Mouse (Mus musculus) lung, embryonic 15.5 days (tissue): Measurements from ENCODE around the gene Tnrc6c. TPM values are rescaled to one million over a fixed set of nuclear protein-coding genes. Genes with fewer than 3 reads are reported as not detected.

Experiments used
- ATAC-seq: fragments of 200-750 bp; cut with Nextera tagmentation; 2 replicates; pipeline ENCODE4 v1.8.0; 2017; ENCODE audit warnings: moderate number of reproducible peaks, borderline replicate concordance; ENCODE audit not compliant: low FRiP score, low TSS enrichment; ENCODE audit errors: extremely low read depth
- H3K27ac ChIP-seq: fragments of 300-500 bp; sonication (generic); 2 replicates; pipeline ENCODE4 v1.5.1; 2015; ENCODE audit warnings: moderate library complexity, mild to moderate bottlenecking, inconsistent platforms
- H3K27me3 ChIP-seq: fragments of 300-500 bp; sonication (generic); 2 replicates; pipeline ENCODE4 v1.6.1; 2015; ENCODE audit warnings: inconsistent platforms
- H3K36me3 ChIP-seq: fragments of 300-500 bp; sonication (generic); 2 replicates; pipeline ENCODE4 v1.6.1; 2015; ENCODE audit warnings: inconsistent platforms
- H3K4me1 ChIP-seq: fragments of 300-500 bp; sonication (generic); 2 replicates; pipeline ENCODE4 v1.6.1; 2015; ENCODE audit warnings: inconsistent platforms
- H3K4me2 ChIP-seq: fragments of 300-500 bp; sonication (generic); 2 replicates; pipeline ENCODE4 v1.6.1; 2015; ENCODE audit warnings: inconsistent platforms, mild to moderate bottlenecking, moderate library complexity
- H3K4me3 ChIP-seq: fragments of 300-500 bp; sonication (generic); 2 replicates; pipeline ENCODE4 v1.5.1; 2015; ENCODE audit warnings: mild to moderate bottlenecking, inconsistent platforms
- H3K9ac ChIP-seq: fragments of 300-500 bp; sonication (generic); 2 replicates; pipeline ENCODE4 v1.6.1; 2015; ENCODE audit warnings: inconsistent platforms
- H3K9me3 ChIP-seq: fragments of 300-500 bp; sonication (generic); 2 replicates; pipeline ENCODE4 v1.6.1; 2016; ENCODE audit warnings: inconsistent platforms
- WGBS: fragments of 180-500 bp; shearing (Covaris S2); methylation state at CpG from one replicate; pipeline ENCODE4 v1.1.7; 2015; 5-methylcytosine and 5-hydroxymethylcytosine counted together
- polyA plus RNA-seq: library from polyadenylated mRNA; unstranded; fragments of >200 nt; fragmentation: Nextera tagmentation; extraction: Ambion mirVana; gene quantifications from 2 replicates; pipeline ENCODE4 v1.2.1, GENCODE M21; 2015

The Tnrc6c gene
- polyA plus RNA-seq, 1 experiment from 2014 or later = 10.7 TPM

- no peaks in the 10 kb centered on the region for H3K27me3 ChIP-seq
- no peaks in the 10 kb centered on the region for H3K36me3 ChIP-seq
- 36% methylated on average over 2 of the region's 2 CpGs for WGBS
- H3K4me1 ChIP-seq = 0 out of 2 replicates have a peak, but pooled peaks cover 6% of the 10 kb centered on the region
- no peak overlapping the region for H3K9ac ChIP-seq
- ATAC-seq = no peak
- H3K27ac ChIP-seq = no peak overlapping the region
- no peak overlapping the region for H3K4me3 ChIP-seq
- H3K9me3 ChIP-seq = no peaks in the 10 kb centered on the region; the same call in 1 of the 2 replicates
- H3K4me2 ChIP-seq = no peak overlapping the region
These were observed 24.7 kb downstream of the Tnrc6c start for GRCm38 (mm10) chr11:117678740-117679139.

DNA sequence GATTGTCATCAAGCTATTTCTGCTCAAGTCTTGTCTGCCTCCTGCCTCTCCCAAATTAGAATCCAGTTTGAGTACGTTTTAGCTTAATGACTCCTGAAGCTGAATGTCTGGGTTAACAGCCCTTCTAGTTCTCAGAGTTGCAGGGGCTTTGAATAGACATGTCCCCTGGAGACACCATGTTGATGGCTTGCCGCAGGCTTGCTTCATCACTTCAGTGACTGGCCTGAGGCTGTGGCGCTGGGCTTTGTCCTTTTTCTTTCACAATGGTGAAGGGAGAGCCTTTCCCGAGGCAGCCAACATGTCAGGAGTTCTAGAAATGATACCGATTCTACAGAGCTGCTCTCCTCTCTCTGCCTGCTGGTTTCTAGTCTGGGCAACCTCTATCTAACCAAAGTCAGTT is 30.6 kb downstream of the Tnrc6c start:
- Histone ChIP-seq H3K4me1 (peaks cover 24% of the 10 kb centered on the region), H3K4me3 (no peak overlapping the region), H3K4me2 (no peak overlapping the region), H3K9me3 (no peaks in the 10 kb centered on the region), H3K9ac (no peak overlapping the region), H3K36me3 (no peaks in the 10 kb centered on the region), H3K27me3 (no peaks in the 10 kb centered on the region), H3K27ac (no peak overlapping the region)
- WGBS = 53% methylated on average over 5 of the region's 5 CpGs
- ATAC-seq = no peak

DNA sequence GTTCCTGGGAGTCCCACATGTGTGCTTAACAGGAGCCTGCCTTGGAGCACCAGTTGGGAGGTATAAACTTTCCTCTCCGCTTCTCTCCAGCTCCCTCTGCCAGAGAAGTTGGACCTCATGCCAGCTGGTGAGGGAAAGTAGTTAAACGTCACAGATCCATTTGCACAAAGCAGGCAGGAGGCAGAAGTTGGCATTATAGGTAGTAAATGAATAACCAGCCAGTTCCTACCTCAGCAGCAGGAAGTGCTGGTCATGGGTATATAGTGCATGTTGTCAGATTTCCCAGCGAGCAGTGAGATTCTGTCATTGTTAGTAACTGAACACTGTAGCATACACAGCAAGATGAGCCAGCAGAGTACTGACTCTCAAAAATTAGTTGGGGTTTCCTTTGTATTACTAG is 31.4 kb downstream of the Tnrc6c start:
- no peak for ATAC-seq
- WGBS = 33% methylated on average over 3 of the region's 3 CpGs
- H3K4me1 ChIP-seq = peaks cover 24% of the 10 kb centered on the region
- no peaks in the 10 kb centered on the region for H3K27me3 ChIP-seq
- H3K27ac ChIP-seq = no peak overlapping the region
- H3K9ac ChIP-seq = no peak overlapping the region
- H3K4me2 ChIP-seq = no peak overlapping the region
- no peaks in the 10 kb centered on the region for H3K9me3 ChIP-seq
- H3K4me3 ChIP-seq = no peak overlapping the region
- H3K36me3 ChIP-seq = no peaks in the 10 kb centered on the region

DNA sequence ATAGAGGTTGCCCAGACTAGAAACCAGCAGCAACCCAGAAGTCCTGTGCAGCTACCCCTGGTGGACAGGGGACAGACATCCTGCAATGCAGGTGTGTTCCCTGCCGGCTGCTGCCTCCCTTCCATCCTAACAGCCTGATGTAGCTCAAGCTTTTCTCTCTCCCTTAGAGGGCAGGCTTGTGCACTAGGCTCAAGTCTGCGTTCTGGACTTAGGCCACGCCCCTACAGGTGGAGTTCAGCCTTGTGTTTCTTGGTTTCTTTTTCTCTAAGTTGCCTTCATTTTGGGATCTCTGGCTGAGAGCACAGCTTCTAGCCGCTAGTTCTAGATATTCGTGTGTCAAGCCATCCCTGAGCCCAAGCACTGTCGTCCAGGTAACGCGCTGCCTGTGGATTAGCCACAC is 31.9 kb downstream of the Tnrc6c start:
- ATAC-seq = no peak
- Histone ChIP-seq H3K4me2 (peak overlapping the region; percentile 9; the same call in 1 of the 2 replicates), H3K36me3 (no peaks in the 10 kb centered on the region), H3K4me3 (no peak overlapping the region), H3K9me3 (no peaks in the 10 kb centered on the region), H3K9ac (no peak overlapping the region), H3K27ac (no peak overlapping the region), H3K27me3 (no peaks in the 10 kb centered on the region), H3K4me1 (peaks cover 24% of the 10 kb centered on the region)
- 47% methylated on average over 8 of the region's 8 CpGs for WGBS

GRCm38 (mm10) chr11:117688603-117689002 is 34.5 kb downstream of the Tnrc6c start:
- H3K36me3 ChIP-seq = no peaks in the 10 kb centered on the region
- H3K27ac ChIP-seq = no peak overlapping the region
- no peak overlapping the region for H3K4me3 ChIP-seq
- ATAC-seq = no peak
- no peak overlapping the region for H3K4me2 ChIP-seq
- no peaks in the 10 kb centered on the region for H3K27me3 ChIP-seq
- H3K4me1 ChIP-seq = peaks cover 18% of the 10 kb centered on the region
- H3K9ac ChIP-seq = no peak overlapping the region
- 55% methylated on average over 2 of the region's 2 CpGs for WGBS
- no peaks in the 10 kb centered on the region for H3K9me3 ChIP-seq

DNA sequence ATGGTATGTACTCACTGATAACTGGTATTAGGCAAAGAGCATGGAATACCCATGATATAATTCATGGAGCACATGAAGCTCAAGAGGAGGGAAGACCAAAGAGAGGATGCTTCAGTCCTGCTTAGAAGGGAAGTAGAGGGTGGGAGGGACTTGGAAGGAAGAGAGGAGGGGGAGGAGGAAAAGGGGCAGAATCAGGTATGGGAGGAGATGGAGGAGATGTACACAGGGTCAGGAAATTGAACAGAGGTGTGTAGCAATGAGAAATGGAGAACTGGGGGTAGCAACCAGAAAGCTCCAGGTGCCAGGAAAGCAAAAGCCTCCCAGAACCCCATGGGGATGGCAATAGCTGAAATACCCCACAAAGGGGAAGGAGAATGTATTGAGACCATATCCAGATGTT is 37.2 kb downstream of the Tnrc6c start:
- no peak overlapping the region for H3K27ac ChIP-seq
- no peak overlapping the region for H3K4me2 ChIP-seq
- no peaks in the 10 kb centered on the region for H3K27me3 ChIP-seq
- no peaks in the 10 kb centered on the region for H3K9me3 ChIP-seq
- peaks cover 6% of the 10 kb centered on the region for H3K4me1 ChIP-seq
- H3K36me3 ChIP-seq = no peaks in the 10 kb centered on the region
- no peak overlapping the region for H3K9ac ChIP-seq
- no peak for ATAC-seq
- no peak overlapping the region for H3K4me3 ChIP-seq

GRCm38 (mm10) chr11:117694050-117694449 is 40.0 kb downstream of the Tnrc6c start:
- Histone ChIP-seq H3K27me3 (no peaks in the 10 kb centered on the region), H3K36me3 (no peaks in the 10 kb centered on the region), H3K4me3 (no peak overlapping the region), H3K27ac (no peak overlapping the region), H3K4me1 (0 out of 2 replicates have a peak, but pooled peaks cover 4% of the 10 kb centered on the region), H3K4me2 (no peak overlapping the region), H3K9me3 (no peaks in the 10 kb centered on the region), H3K9ac (no peak overlapping the region)
- ATAC-seq = no peak
- 82% methylated on average over 5 of the region's 5 CpGs for WGBS

GRCm38 (mm10) chr11:117696585-117696984 is 42.5 kb downstream of the Tnrc6c start:
- 60% methylated on average over 6 of the region's 6 CpGs for WGBS
- Histone ChIP-seq H3K9ac (no peak overlapping the region), H3K27ac (no peak overlapping the region), H3K4me3 (no peak overlapping the region), H3K4me2 (no peak overlapping the region), H3K4me1 (0 out of 2 replicates have a peak, but pooled peaks cover 4% of the 10 kb centered on the region), H3K36me3 (no peaks in the 10 kb centered on the region), H3K27me3 (no peaks in the 10 kb centered on the region), H3K9me3 (no peaks in the 10 kb centered on the region)
- no peak for ATAC-seq

DNA sequence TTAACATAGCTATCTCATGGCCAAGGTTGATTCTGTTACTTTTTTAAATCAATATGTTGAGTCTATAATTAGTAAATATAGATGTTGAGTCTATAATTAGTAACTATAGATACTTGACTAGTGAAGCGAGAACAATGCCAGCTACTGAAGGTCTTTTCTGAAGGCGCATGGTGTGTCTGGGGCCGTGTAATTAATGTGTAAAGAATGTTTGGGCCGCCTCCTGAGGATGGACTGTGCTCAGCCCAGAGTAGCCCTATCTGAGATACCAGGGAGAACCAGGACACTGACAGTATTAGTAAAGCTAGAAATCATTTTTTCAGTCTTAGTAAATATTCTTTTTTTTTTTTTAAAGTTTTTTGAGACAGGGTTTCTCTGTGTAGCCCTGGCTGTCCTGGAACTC is 46.8 kb downstream of the Tnrc6c start:
- no peaks in the 10 kb centered on the region for H3K9me3 ChIP-seq
- H3K4me2 ChIP-seq = no peak overlapping the region
- WGBS = 85% methylated on average over 4 of the region's 4 CpGs
- H3K27ac ChIP-seq = no peak overlapping the region
- no peak for ATAC-seq
- no peak overlapping the region for H3K9ac ChIP-seq
- no peak overlapping the region for H3K4me3 ChIP-seq
- no peaks in the 10 kb centered on the region for H3K27me3 ChIP-seq
- H3K4me1 ChIP-seq = 0 out of 2 replicates have a peak, but pooled peaks cover 4% of the 10 kb centered on the region
- H3K36me3 ChIP-seq = peaks cover 11% of the 10 kb centered on the region; the same call in 1 of the 2 replicates

GRCm38 (mm10) chr11:117706267-117706666 is 52.2 kb downstream of the Tnrc6c start:
- Histone ChIP-seq H3K27me3 (no peaks in the 10 kb centered on the region), H3K9me3 (no peaks in the 10 kb centered on the region), H3K9ac (no peak overlapping the region), H3K36me3 (peaks cover 11% of the 10 kb centered on the region; the same call in 1 of the 2 replicates), H3K4me1 (no peaks in the 10 kb centered on the region), H3K27ac (no peak overlapping the region), H3K4me2 (no peak overlapping the region), H3K4me3 (no peak overlapping the region)
- ATAC-seq = no peak
- WGBS = 92% methylated on average over 2 of the region's 2 CpGs

GRCm38 (mm10) chr11:117707238-117707637 is 53.1 kb downstream of the Tnrc6c start:
- H3K27me3 ChIP-seq = no peaks in the 10 kb centered on the region
- H3K36me3 ChIP-seq = peaks cover 11% of the 10 kb centered on the region; the same call in 1 of the 2 replicates
- H3K27ac ChIP-seq = no peak overlapping the region
- no peak overlapping the region for H3K4me3 ChIP-seq
- WGBS = 75% methylated on average over 2 of the region's 2 CpGs
- no peak overlapping the region for H3K9ac ChIP-seq
- no peaks in the 10 kb centered on the region for H3K9me3 ChIP-seq
- no peak overlapping the region for H3K4me2 ChIP-seq
- H3K4me1 ChIP-seq = no peaks in the 10 kb centered on the region
- no peak for ATAC-seq

DNA sequence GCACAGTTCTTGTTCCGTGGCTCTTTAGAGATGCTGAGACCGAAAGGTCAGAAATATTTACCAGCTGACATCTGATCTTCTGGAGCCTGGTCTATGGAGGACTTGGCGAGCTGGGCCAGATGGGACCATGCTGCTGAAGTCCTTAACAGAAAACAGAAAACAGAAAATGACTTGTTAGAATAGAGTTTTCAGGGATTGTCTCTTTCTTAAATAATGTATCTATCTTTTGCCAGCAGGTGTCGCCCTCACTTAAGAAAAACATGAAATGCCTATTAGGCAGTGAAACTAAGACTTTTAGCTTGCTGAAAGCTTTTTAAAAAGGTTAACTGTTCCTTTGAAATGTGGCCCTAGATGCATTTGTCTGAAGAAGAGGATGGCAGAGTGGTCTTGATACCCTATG is 55.2 kb downstream of the Tnrc6c start:
- Histone ChIP-seq H3K9ac (no peak overlapping the region), H3K27me3 (no peaks in the 10 kb centered on the region), H3K36me3 (peaks cover 7% of the 10 kb centered on the region; the same call in 1 of the 2 replicates), H3K4me2 (no peak overlapping the region), H3K27ac (no peak overlapping the region), H3K4me1 (no peaks in the 10 kb centered on the region), H3K4me3 (no peak overlapping the region), H3K9me3 (no peaks in the 10 kb centered on the region)
- WGBS = 54% methylated on average over 4 of the region's 4 CpGs
- no peak for ATAC-seq

DNA sequence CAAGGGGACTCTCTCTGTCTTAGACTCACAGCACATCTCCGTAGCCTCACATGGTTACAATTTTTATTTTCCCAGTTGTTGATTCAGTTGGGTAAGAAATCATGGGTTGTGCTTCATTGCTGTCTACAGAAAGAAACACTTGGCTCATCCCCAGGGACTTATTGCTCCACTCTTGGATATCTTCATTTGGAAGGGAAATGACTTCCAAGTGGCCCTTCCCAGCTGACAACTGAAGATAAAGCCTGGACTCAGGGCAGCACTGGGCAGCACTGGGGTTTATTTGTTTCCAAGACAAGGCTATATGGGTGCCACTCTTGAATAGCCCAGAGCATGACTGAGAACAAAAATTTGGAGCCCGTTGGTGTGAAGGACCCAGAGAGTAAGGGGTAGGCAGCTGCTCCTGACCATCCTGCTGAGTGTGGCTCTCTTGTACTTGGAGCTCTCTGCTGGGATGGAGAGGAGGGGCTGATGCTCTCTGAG is 56.8 kb downstream of the Tnrc6c start:
- H3K4me3 ChIP-seq = no peak overlapping the region
- H3K4me1 ChIP-seq = no peaks in the 10 kb centered on the region
- H3K9me3 ChIP-seq = no peaks in the 10 kb centered on the region
- WGBS = 75% methylated on average over 2 of the region's 2 CpGs
- H3K9ac ChIP-seq = no peak overlapping the region
- peaks cover 16% of the 10 kb centered on the region; the same call in 1 of the 2 replicates for H3K36me3 ChIP-seq
- H3K27ac ChIP-seq = no peak overlapping the region
- ATAC-seq = no peak
- H3K4me2 ChIP-seq = no peak overlapping the region
- H3K27me3 ChIP-seq = no peaks in the 10 kb centered on the region
